Mouse (Mus musculus) frontal cortex, adult 2 months (tissue): ENCODE results near the gene Aff3. TPM values are rescaled to one million over a fixed set of nuclear protein-coding genes. Genes with fewer than 3 reads are reported as not detected.

Experiments used
- DNase-seq, 2 experiments: peaks; one replicate each; pipeline ENCODE4 v3.0.0; 2022; ENCODE audit warnings: low spot score in 1 of 2; ENCODE audit errors: extremely low spot score in 1 of 2
- polyA plus RNA-seq: library from polyadenylated mRNA; depleted of rRNA; stranded (reverse); fragments of >200 nt; gene quantifications from 2 replicates; pipeline ENCODE4 v1.2.3, GENCODE M21; 2012

The Aff3 gene
- polyA plus RNA-seq, 1 experiment, result 32.1 TPM

DNA sequence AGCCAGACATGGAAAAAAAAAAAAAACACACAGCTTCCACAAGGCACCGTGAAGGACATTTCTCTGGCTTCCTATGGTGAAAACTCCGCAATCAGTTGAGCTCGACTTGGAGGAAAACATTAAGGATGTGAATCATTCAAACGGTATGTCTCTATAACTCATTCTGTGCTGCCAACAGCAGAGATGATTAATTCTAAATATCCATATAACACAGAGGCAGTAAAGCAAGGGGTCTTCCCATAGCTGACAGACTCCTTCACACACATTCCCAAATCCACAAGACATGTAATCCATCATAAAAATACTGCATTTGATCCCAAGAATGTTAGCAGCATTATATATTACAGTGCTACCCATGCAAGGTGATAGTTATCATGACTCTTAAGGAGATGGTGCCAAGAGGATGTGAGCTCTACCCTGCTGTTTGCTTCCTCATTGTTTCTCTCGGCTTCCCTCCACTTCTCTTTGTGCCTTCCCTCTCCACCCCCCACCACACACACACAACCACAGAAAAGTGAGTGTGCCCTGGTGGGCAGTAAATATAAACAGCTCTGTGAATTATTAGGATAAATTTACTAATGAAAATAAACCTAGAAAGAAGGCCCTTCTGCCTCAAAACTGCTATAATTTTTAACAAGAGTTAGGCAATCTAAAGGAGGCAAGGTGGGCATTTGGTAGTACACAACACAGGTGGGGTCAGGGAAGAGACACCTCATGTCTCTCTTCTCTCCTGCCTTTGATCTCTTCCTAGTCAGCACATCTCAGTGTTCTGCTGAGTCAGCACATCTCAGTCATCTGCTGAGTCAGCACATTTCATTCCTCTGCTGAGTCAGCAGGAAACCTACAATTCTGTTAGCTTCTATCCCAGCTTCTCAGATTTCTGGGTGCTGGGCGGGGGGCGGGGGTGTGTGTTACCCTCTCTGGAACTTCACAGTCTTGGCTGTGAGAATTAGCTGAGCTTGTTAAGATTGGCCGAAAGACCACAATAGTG is 115.8 kb downstream of the Aff3 start:
- no peak for DNase-seq

DNA sequence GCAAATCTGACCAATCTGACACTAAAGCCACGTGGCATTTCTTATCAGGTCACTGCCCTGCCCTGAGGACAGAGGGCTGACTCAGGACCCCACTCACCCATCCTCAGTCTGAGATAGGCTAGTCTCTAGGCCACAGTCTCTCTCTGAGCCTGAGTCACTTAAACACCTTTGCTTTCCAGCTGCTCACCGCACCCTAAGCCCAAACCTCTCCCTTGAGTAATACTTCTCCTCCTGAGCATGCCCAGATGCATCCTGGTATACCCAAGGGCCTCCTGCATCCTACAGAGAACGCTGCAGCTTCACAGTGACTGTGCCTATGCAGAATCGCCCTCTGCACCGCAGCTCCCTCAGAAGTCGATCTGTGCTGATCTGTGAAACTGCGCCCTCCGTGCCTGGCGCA is 117.1 kb downstream of the Aff3 start:
- DNase-seq, result no peak

DNA sequence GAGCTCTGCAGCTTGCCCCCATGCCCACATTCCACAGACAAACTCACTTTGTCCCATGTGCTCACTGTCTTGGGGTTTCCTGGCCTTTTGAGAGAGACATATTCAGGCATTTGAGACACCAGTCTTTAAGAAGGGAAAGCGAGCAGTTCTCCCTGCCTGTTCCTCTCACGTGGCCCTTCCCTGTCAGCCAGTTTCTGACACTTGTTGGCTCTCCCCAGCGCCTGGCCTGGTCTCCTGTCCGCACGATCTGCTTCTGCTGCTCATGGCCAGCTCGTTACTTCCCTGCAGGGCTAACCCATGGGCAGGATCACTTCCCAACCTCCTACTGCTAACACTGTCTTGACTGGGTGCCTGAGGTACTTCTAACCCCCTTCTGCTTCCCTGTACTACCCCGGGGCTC is 118.1 kb downstream of the Aff3 start:
- no peak for DNase-seq

DNA sequence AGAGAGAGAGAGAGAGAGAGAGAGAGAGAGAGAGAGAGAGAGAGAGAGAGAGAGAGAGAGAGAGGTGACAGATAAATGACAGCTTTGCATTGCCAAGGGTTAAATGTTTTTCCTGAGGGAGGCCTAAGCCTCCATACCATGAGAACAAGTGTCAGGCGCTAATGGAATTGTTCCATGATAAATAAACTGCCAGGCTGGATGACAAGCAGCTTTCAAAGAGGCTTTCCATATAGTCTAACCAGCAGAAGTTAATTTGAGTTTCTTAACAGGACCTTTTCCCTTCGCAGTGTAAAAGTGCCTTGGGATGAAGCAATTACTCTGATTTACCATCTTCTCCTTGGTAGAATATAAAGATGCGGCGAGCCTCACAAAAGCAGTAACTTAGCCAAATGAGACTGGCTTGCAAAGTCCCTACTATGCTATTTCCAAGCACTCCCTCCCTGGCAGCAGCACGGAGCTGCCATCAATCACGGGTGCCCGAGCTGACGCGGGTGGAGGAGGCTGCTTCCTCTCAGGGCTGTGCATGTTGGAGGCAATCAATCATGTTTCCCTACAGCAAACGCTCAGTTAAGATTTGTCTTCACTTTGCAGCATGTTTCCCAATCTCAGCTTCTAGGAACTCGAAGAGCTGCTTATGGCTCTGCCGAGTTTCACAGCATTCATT is 119.3 kb downstream of the Aff3 start:
- peak in 1 of 2 experiments; percentile 40 for DNase-seq

DNA sequence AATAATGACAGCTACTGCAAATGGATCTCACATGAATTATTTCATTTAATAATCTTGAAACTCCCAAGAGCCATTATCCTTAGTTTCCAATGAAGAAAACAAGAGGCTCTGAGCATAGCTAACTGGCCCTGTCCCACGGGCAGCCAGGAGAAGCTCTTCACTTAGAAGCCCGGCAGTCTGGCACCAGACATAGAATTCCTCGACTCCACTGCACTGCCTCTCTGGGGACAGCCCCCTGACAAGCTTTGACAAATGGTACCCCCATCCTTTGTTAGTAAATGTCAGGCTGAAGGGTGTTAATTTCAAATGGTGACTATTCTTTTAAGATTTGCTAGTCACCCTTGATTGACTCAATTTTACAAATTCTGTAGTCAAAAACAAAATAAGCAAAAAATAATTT is 120.3 kb downstream of the Aff3 start:
- DNase-seq, result no peak

DNA sequence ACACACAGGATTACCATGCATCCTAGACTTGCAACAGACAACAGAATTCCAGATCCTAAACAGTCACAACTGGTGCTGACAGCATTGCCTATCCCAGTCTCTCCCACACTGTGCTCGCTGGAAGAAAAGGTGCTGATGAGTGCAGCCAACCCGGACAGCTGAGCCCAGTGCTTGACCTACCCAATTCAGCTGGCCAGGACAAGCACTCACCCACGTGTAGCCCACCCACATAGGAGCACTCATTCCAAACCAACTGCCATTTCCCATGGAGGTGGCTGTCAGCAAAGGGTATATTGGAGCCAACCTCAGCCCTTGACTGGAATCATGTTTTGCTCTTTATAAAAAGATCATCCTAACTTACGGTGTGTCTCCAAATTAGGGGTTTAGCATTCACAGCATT is 123.2 kb downstream of the Aff3 start:
- no peak for DNase-seq

DNA sequence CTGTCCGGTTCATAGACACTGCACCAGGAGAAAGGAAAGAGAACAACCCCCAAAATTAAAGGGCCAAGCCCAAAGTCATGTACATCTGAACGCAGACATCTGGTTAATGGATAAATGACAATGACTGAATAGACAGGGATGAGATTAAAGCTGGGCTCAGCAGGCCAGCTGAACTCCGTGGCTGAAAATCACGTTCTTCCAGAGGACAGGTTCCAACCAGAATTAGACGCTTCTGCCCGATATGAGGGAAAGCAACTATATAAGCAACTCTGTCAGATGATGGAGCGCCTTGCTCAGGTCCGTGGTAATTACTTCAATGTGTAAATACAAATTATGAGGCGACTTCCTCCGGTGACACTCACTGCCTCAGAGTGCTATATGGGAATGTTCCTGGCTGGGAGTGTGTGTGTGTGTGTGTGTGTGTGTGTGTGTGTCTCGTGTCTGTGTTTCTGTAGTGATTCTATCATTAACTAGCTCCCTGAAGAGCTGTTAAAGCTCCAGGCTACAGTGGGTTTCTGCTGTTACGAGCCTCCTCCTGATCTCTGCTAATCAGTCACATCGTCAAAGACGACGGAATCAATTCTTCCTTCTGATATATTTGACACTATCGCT is 127.7 kb downstream of the Aff3 start:
- no peak for DNase-seq

DNA sequence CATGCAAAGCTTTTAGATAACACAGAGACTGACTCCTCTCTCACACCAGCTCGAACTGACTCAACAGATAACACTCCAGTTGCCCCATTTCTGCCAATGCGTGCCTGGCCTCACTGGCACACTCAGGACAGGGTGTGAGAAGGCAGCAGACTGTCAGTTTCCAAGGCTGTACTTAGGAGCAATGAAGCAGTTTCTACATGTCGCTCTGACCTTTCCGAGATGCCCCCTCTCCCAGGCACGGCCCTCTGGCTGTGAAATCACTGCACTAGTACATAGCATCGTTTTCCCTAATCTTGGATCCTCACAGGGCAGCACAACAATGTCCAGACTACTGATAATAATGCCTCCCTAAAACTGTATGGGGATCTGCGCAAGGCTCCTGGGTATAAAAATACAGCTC is 132.2 kb downstream of the Aff3 start:
- DNase-seq, result no peak

DNA sequence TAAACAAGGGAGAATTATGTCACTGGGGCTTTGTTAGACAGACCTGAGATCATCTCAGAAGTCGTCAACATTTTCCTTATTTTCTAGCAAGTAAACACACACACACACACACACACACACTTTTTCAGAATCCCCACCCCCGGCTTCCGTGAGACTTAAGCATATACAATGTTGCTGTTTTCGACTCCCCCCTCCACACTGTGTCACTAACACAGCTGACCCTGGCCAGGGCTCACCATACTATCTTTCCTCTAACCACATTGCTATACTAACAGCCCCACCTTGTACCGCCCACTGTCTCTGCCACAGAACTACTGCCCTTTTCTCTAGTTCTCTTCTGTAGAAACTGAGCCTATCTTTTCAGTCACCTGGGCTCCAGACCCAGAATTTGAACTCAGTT is 136.1 kb downstream of the Aff3 start:
- no peak for DNase-seq

DNA sequence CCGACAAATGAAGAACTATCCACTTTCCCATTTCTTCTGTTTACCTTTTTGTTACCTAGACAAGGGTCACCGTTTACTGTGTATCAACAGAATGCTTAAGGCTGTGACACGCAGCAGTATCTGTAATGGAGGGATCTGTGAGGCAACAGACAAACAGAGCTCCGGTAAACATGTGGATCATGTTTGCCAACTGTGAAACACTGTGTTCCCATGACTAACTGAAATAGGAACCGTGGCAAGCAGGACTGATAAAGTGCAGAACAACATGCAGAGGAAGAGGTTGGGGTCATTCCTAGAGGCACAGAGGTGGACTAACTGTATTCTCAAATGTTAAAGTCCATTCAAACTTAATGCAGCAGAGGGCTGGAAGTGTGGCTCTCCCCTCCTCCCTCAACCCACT is 138.2 kb downstream of the Aff3 start:
- DNase-seq, result no peak

DNA sequence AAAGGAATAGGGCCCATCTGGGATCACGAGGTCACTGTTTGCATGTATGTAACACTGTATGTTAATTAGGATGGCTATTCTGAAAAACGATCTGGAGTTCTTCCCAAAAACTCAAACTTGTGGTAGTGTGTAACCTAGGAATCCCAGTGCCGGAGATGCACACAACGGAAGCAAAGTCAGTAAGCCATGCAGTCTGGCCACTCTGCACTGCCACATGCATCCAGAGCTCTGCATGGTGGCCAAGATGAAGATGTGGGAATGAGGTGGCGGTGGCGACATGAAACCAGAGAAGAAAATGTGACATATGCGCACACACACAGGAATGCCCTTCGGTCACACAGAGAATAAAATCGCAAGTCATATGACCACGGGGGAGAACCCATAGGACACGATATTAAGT is 143.1 kb downstream of the Aff3 start:
- no peak for DNase-seq

DNA sequence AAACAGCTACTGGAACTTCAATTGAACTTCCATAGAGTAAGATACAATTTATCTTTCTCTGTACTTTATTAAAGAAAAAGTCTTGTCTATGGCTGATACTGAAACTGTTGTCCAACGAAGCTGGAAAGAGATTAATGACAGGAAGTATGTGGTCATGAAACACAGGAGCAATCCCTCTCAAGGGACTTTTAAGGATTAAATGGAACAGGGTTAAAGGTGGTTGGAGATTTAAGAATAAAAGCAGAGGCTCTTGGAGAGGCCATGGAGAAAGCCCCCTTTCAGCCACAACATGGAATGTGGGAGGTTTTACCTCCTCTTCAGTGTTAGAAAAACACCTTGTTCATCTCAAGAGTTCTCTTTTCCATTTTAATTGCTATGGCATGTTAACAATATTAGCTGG is 148.5 kb downstream of the Aff3 start:
- DNase-seq, result no peak

DNA sequence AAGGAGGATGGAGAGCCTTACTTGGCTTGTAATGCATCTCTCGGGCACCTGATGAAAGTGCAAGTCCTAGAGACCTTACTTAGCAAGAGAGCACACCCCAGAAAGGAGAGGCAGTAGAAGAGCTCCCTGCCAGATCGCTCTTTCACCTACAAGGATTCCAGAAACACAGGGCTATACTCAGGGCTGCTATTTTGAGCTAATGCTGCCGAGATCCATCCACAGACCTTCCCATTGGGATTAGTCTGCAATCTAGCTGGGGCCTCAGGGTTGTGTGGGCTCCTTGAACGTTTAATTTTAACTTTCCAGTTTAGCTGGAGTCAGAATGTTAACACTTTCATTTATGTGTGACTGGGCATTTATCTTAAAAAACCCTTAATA is 150.1 kb downstream of the Aff3 start:
- DNase-seq, result no peak

DNA sequence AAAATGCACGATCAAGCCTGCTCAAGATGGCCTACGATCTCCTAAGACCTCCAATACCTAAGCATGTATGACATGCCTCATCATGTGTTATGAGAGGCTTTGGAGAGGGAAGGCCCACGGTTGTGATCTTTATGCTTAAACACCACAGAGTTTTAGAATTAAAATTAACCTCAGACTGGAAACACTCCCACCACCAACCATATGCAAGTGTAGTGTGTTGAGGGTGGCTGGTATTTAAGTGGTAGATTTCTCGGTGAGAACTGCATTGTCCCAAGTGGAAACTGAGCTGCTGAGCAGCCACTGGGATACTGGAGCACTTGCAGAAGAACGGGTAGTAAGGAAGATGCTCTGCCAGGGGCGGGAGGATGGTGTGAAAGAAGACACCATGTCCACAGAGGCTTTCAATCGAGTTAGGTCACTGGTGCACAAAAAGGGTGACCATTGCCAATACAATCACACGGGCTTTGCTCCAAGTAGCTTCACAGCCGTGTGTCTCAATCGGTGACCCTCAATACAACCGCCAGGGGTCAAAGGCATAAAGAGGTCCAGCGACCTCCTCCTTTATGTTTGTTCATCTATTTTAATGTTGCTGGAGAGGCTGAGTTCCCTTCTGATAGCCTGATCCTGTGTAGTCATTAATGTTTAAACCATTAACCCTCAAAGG is 150.7 kb downstream of the Aff3 start:
- peak in 1 of 2 experiments; percentile 33 for DNase-seq

DNA sequence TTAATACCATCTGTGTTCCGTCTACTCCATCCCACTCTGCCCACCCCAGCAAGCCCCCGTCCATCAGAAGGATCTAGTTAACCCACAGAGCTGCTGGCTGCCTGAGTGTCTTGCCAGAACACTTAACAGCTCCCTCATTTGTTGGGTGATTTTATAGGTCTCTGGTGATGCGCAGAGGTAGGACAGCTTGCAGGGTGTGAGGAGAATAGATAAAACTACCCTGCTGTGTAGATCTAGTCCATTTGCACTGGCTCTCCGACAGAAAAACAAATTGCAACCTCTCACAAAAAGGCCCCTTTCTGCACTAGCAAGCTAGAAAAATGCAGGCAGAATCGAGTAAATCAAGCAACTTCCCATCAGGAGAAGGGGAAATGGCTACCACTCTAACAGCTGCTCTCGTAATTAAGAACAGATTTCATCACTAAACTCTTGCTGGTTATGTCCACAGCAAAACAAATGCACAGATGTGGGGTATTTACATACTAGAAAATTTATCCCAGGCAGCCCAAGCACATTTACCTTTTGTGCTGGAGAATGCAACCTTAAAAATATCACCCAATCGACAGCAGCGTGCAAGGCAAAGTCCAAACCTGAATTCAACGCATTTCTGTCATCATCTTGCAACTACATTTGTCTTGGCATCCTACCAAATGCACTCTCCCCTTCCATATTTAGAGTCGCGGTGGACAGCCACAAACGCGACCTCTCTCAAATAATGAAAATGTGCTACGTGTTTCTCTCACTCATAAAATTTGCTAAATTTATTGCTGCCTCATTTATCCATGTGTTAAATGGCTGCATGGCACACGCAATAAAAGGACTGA is 152.3 kb downstream of the Aff3 start:
- DNase-seq, result no peak

DNA sequence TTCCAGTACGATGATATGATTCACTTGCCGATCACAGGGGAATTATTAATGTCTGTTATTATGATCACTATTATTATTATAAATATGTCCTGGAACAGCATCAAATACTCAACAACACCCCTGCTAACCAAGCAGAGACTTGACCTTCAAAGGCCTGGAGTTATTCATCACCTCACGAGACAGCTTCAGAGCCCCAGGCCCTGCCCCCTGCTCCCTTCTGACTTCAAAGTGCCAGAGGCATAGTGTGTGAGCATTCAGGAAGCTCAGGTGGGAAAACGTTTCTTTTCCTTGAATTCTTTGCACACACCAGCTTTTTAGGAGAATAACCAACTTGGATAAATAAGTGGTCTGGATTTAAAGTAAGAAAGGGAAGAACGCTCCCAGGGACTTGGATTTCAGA is 153.7 kb downstream of the Aff3 start:
- no peak for DNase-seq

DNA sequence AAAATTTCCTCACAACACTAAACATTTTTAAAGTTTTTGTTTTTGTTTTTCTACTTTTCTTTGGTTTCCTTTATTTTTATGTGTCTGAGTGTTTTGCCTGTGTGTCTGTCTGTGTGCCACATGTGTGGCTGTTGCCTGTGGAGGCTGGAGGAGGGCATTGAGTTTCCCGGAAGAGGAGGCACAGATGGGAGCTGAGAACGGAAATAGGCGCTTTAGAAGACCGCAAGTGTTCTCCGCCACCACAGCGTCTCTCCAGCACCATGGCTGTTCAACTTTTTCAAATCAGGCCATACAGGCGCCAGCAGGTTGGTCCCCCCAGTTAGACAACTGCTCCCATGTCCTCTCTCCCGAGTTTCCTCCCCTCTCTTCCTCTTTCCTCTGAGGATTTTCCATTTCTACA is 155.5 kb downstream of the Aff3 start:
- DNase-seq, result no peak

DNA sequence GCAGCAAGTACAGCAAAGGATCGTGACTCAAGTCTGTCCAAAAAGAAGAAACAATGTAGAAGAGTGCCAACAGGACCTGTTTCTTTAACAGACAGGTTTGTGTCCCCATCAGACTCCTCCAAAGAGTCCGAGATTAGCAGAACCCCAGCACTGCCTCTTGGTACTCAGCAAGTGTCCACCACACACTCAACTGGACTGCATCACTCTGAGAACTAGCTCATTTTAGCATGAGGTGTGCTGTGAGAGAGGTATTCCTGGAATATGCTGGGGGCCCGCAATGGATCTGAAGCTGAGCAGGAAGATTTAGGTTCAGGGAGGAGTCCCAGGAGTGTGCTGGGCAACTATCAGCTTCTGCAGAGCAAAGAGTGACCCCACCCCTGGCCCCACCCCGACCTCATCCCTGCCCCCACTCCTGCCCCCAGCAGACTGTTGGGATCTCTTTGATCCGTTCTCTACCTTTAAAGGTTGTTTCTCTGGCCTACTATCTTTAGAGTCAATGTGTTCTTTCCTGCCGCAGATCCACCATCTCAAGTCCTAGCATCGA is 157.0 kb downstream of the Aff3 start:
- DNase-seq, result no peak

DNA sequence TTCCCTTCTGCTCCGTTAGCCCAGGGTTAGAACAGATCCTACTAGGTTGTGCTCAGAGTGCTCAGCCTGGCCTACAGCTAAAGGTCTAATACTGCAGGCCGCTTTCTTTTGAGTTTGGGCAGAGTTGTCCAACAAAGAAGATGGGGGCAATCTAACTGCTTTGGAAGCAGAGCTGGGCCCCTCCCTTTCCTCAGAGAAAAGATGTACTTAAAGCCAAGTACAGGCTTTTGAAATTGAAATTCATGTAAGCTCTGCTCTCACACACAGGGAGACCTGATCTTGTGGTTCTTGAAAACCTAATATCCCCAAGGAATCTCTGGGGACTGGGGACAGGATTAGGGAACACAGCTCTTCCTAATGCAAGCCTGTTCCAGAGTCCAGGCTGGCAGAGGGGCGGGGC is 158.4 kb downstream of the Aff3 start:
- no peak for DNase-seq
